Mouse (Mus musculus): ENCODE measurements around the gene Tdgf1.

Gene Tdgf1

GRCm38 (mm10) chr9:110945926-110946325 lies at the start of gene Tdgf1:
Gene Tdgf1 (minus strand): TSS chr9:110946158.
- no peak for DNase-seq

DNA sequence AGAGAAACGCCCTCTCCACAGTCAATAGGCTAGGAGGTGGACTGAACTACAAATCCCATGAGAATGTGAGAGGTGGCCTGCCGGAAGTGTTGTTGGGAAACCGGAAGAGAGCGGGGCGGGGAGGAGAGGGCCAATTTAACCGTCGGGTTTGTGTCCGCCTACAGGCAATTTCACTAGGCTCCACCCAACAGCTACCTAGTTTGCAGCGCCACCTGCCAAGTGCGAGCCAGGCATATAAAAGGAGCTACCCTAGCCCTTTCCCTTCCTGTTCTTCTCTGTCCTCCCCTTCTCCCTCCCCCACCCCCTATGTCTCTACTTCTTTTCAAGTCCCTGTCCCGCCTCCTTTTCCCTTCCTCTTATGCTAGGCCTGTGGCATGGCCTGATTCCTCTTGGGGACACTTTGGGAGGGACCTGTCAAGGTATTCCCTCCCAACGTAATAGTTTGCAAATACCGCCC lies 48.8 kb upstream of the Tdgf1 start:
- peak; percentile 90 for DNase-seq

- no peak for DNase-seq
Observed at GRCm38 (mm10) chr9:110993281-110993709, 47.3 kb upstream of the Tdgf1 start.

DNA sequence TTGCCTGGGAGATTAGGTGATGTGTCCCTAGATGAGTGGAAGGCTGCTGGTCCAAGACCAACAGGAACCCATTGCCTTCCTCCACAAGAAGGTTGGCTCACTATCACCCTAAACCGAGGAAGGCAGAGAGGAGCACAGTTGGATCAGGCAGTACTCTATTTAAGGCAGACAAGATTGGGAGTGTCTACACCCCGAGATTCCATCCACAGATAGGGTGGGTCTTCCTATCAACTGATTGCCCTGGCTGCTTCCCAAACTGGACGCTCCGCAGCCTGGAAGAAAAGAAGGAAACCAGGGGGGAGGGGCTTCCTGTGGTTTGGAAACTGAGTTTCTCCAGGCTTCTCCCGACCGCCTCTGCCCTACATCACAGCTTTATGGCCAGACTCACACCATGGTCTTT lies 44.2 kb upstream of the Tdgf1 start, which contains the start of gene Rtp3:
Gene Rtp3, minus strand, starts transcription at position 380 of the 400 bp plus-strand sequence.
- DNase-seq: no peak

GRCm38 (mm10) chr9:110989543-110989942 lies 43.6 kb upstream of the Tdgf1 start:
- DNase-seq: no peak

DNA sequence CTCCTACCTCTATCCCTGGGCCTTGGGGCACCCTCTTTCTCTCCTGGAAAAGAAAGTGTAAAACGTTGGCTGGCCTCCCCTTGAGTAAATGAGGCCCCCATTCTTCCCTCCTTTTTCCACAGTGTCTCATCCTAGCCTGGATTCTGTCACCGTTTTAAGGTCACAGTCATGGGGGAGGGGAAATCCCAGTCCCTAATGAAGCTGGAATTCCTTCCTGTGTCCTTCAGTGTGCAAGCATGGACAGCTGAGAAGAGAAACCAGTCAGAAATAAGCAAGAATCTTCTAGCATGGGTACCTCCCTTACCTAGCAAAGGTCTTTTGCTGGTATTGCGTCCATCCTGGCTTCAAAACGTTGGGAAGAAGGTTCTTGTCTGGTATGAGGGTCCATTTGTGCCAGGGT lies 43.2 kb upstream of the Tdgf1 start:
- DNase-seq: no peak

DNA sequence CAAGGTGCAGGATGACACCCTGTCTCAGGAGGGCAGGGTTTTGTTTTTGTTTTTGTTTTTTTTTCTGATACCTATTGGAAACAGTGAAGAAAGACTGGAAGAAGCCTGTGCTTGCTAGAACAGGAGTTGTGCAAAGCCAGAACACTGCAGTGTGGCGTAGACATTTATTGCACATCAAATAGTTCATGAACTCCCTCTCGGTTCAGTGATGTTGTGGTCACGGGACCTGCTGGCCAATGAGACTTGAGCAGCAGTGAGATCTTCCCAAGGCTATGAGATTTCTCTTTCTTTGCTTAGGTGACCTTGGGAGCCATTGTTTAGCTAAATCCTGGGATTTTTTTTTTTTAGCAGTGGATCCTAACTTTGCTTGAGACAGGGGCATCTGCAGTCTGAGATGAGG lies 42.1 kb upstream of the Tdgf1 start:
- no peak for DNase-seq

DNA sequence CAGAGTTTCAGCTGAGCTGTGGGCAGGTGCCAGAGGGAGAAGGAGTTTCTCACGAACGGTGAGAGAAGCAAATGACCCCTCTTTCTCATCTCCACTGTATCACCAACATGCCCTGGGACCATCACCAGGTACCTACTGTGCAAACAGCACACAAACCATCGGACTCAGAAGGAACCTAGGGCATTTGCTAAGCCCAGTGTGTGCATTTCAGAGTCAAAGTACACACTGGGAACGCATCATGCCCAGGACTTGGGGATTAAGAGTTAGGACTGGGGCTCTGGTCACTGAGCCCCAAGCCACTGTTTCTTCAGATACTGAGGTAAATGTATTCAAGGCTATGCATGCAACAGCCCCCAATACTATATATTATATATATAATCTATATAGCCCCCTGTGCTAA lies 41.4 kb upstream of the Tdgf1 start:
- DNase-seq: no peak

GRCm38 (mm10) chr9:110985951-110986350 lies 40.0 kb upstream of the Tdgf1 start:
- no peak for DNase-seq

DNA sequence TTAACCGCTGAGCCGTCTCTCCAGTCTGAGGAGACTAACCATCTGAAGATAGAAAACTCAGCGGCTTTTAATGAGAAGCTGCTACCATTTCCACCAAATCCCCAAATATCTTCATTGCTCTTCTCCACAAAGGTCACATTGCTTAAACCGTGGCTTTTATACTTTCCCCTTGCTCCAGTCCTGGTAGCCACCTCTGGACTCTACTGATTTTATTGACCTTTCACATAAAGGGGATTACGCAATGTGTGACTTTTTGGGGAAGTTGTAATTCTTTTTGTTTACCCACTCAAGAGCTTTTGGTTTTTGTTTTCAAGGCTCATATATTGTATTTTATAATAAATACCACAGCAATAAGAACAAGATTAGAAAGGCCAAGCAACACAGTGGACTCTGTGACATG lies 39.6 kb upstream of the Tdgf1 start:
- no peak for DNase-seq

DNA sequence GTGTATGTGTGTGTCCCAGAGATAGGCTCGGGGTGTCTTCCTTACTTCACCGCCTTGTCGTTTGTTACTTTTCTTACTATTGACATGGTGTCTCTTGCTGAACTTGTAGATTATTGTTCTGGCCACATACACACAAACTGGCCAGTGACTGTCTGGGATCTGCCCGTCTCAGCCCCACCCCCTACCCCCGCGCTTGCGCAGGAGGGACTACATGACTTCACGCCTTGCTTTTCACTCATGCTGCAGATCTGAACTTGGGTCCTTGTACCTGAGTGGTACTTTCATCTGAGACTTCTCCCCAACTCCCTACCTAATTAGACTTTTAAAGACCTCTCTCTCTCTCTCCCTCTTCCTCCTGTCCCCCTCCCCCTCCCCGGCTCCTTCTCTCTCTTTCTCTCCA lies 38.1 kb upstream of the Tdgf1 start:
- DNase-seq: no peak

GRCm38 (mm10) chr9:110982351-110982750 lies 36.4 kb upstream of the Tdgf1 start:
- no peak for DNase-seq

- no peak for DNase-seq
Observed at GRCm38 (mm10) chr9:110979411-110979810, 33.5 kb upstream of the Tdgf1 start.

GRCm38 (mm10) chr9:110965910-110966231 lies 19.9 kb upstream of the Tdgf1 start:
- no peak for DNase-seq

- no peak for DNase-seq
Observed at GRCm38 (mm10) chr9:110965062-110965909, 19.3 kb upstream of the Tdgf1 start.

- DNase-seq: no peak
Observed at GRCm38 (mm10) chr9:110963566-110964115, 17.7 kb upstream of the Tdgf1 start.

DNA sequence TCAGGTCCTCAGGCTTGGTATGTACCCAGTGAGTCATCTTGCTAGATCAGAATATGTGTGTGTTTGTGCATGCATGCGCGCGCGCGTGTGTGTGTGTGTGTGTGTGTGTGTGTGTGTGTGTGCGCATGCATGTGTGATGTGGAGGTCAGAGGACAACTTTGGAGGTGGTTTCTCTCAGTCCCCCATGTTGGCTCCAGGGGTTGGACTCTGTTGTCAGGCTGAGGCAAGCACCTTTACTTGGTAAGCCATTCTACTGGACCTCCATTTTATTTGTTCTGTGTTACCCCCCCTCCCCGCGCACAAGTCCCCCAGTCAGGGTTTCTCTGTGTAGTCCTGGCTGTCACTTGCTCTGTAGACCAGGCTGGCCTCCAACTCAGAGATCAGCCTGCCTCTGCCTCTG lies 15.4 kb upstream of the Tdgf1 start:
- DNase-seq: no peak

DNA sequence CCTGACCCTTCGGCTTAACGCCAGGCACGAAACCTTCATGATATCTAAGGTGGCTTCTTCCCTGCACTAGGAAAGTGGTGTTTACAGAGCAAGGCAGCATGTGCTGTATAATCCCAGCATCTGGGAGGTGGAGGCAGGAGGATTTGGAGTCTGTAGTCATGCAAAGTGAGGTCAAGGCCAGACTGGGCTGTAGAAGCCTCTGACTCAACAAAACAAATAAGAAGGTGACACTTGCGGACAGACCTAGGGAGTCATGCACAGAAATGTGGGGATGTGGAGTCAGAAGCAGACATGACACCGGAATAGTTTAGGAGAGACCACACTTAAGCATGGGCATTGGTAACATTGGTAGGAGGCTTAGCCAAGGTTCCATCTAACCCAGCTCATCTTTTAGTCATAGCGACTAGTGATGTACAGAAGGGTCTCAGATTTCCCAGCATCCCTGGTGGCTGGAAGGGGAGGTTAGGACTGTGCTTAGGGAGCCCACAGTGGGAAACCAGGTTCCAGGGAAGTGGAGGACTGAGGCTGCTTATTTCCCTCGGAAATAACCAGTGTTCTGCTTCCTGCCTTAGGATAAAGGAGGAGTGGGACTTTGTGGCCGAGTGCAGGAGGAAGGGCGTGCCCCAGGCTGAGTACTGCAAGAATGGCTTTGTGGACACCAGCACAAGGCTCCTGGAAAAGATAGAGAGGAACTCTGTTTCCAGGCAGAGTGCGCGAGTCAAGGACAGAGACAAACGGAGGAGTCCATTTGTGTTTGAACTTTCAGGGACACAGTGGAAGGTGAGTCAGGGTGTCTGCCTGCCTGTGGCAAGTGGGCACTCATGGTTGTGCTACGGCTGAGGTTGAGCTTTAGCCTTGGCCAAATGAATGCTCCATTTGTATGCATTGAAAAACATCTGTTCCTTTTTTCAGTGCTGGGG lies 14.5 kb upstream of the Tdgf1 start:
- DNase-seq: no peak

DNA sequence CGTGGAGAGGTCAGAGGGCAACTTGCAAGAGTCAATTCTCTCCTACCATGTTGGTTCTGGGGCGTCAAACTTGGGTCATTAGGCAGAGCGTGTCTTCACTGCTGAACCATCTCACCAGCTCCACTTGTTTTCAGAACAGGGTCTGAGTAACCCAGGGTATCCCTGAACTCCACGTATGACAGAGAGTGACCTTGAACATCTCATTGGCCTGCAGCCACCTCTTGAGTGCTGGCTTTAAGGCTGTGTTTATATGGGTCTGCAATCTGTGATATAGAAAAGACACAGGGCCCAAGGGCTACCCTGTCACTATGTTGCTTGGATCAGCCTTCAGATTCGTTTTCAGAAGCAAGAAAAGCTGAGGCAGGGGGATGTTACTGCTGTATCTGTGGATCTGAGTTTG lies 13.7 kb upstream of the Tdgf1 start:
- DNase-seq: no peak

DNA sequence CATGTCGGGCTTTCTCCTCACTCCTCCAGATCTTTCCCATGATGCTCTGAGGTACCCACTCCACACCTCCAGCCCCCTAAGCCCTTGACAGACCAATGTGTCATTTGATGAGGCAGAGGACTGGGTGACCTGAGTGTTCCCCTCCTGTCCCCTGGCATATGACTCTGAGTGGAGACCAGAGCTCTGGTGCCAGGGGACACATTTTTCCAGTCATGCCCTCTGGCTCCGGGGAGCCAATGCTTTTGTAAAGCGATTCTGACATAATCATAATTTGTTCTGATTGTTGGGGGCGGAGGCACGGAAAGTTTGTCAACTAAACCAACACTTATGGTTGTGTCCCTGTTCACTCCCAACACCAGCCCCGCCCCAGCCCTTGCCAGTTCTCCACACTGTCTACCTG lies 10.0 kb upstream of the Tdgf1 start:
- DNase-seq: no peak

GRCm38 (mm10) chr9:110954681-110955445 lies 8.9 kb upstream of the Tdgf1 start:
- no peak for DNase-seq

DNA sequence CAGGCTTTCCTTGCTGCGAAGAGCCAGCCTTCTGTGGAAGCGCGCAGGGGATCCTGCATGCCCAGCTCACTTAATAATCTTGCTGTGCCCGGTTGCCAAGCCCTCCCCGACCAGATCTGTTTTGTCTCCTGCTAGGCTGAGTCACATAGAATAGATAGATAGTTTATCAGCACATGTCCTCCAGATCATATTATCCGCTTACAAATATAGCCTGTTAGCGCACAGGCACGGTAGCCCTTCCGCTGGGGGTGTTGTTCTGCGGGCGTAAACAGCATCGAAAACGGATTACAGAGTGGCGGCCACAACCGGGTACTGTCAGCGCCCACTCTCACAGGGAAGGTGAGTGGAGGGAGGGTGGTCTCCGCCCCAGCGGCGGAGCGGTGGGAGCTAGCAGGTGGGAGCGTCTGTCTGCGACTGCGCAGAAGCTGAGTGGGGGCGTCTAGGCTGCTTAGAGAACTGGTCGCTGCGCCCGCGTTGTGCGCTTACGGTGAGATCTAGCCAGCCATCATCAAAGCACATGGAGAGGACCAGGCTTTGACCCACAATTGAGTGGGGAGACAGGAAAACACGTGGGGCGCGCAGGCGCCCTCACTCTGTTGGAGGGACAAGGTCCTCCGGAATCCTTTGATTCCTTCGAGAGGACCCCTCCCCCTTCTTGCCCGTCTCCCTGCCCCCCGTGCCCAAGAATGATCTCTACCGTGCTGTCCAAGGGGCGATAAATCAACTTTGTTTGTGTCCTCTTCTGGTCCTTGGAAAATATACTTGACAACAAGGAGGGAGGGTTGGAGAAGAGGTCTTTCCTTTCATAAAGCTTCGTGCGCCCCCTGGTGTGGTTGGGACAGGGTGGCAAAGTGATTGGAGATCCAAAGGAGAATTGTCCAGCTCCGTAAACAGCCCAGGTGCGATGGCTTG lies 7.8 kb upstream of the Tdgf1 start:
- peak; percentile 81 for DNase-seq

All from retina, postnatal 1 day (tissue).